Mouse (Mus musculus) frontal cortex, adult 2 months (tissue): Measurements from ENCODE around the gene Ssh3. TPM values are rescaled to one million over a fixed set of nuclear protein-coding genes. Genes with fewer than 3 reads are reported as not detected.

ENCODE experiments used
- DNase-seq, 2 experiments: peaks; one replicate each; pipeline ENCODE4 v3.0.0; 2022; ENCODE audit warnings: low spot score in 1 of 2; ENCODE audit errors: extremely low spot score in 1 of 2
- polyA plus RNA-seq: library from polyadenylated mRNA; depleted of rRNA; stranded (reverse); fragments of >200 nt; gene quantifications from 2 replicates; pipeline ENCODE4 v1.2.3, GENCODE M21; 2012; rRNA removed

The Ssh3 gene
- polyA plus RNA-seq = 98.6 and 106 TPM in 2 replicates

DNA sequence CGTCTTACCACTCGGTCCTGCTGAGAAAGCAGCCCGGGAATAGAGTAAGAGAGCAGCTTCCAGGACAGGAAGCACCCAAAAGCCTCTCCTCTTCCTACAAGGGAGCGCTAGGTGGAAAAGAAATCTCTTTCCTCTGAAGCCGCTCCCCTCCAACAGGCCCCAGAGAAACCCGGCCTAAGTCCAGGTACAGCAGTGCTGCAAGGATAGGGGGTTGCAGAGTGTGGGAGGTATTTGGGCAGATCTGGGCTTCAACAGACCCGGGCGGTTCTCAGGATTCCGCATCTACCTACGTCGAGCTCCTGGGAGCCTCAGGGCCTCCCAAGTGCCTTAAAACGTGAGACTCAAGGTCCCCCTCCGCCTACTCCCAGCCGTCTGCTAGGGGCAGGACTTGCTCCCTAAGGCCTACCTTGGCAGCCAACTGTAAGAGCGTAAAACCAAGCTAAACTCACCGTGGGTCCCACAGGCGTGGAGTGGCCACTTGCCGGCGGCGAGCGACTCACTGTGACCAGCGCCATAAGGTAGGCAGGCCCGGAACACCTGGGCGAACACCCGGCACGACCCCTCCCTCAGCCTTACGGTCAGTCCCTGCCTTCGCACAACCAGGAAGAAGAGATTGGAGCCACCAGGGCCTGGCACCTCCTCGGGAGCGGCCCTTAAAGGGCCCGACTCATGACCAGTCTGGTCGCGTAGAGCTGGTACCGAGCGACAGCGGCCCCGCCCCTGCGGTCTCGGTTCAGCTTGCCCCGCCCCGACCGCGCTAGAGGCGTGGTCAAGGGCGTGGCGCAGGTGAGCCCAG lies at the start of gene Ssh3:
Gene Ssh3, minus strand, starts transcription at position 615 of the 796 bp plus-strand sequence.
- DNase-seq = peak; percentile 54 to 76

DNA sequence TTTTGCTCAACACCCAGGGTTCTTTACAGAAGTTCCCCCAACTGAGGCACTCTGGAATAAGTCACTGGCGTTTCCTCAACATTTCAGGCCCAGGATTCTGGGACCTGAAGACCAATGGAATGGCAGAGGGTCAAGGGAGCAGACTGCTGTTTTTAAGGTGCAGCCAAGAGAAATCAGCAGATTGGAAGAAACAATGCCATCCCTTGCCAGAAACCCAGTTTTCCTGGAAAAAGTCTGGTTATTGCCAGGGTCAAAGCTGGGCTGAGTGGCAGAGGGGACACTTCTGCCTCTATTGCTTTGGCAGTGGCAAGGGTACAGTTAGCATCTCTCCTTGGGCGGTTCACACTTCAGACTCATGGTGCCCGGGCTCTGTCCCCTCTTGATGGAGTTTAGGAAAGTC lies 48.2 kb upstream of the Ssh3 start:
- no peak for DNase-seq

DNA sequence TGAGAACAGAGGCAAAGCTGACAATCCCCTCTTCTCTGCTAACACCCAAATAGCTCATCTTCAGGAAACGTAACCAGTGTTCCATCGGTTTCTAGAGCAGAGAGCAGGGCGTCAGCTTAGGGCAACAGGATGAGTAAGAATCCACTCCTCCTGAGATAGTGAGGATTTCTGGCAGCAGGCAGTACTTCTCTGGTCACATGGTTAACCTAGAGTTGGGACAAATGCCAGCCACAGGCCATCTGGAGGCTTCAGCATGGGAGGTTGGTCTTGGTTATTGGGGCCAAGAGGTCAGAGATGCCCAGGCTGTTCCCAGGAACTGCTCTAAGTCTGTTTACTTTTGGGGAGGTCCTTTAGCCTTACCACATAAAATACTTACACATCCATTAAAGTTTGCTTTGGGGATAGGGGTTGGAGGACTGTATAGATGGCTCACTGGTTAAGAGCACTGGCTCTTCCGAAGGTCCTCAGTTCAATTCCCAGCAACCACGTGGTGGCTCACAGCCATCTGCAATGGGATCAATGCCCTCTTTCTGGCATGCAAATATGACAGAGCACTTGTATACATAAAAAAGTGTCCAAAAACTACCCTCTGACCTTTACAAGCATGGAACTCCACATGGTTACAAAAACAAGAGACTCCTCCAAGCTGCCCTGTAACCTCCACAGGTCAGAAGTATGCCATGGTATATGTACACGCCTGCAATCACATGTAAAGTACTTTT lies 46.4 kb upstream of the Ssh3 start:
- no peak for DNase-seq

DNA sequence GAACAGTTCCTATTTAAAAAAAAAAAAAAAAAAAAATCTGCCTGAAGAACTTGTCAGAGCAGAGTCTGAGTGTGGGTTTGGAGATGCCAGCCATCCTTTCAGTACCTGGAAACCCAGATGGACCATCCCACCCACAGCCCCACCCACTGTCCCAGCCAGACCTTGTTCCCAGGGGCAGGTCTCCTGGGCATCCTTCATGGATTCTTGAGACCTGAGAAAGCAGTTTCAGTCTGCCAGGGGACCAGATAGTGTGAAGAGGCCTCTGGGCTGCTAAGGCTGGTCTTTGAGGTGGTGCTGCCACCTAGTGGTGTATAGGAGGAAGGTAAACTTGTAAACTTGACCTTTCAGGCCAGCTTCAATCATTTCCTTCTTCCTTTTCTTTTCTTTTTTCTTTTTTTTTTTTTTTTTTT lies 40.8 kb upstream of the Ssh3 start:
- DNase-seq = peak in 1 of 2 experiments; percentile 73

DNA sequence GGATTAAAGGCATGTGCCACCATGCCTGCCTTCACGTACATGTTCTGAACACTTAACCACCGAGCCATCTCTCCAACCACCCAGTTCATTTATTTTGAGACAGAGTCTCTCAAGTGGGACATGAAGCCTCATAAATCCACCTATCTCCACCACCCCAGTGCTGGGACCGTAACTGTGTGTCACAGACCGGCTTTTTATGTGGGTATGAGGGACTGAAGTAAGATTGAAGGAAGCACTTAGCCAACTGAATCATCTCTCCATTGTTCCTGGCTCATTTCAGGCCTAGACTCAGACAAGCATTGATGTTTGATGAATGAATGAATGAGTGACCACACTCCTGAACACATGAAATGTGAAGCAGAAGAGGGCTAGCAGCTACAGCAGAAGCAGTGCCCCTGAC lies 40.3 kb upstream of the Ssh3 start:
- no peak for DNase-seq

DNA sequence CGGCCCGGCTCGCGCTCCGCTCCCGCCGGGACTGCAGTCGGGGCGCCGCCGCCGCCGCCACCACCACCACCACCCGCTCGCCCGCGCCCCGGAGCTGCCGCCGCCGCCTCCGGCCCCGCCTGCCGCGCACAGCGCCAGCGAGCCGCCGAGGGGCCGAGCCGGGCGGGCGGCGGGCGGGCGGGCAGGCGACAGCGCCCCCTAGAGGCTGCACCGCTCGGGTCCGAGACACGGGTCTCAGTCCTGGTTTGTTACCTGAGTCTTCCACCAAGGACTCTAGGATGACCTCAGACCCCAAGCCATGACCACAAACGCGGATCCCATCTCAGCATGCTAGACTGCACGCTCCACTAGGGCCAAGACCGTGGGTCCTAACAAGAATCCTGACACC lies 37.2 kb upstream of the Ssh3 start, which contains the start of gene Grk2:
Gene Grk2, minus strand, starts transcription at position 33 of the 388 bp plus-strand sequence.
- DNase-seq = peak in 1 of 2 experiments; percentile 80

DNA sequence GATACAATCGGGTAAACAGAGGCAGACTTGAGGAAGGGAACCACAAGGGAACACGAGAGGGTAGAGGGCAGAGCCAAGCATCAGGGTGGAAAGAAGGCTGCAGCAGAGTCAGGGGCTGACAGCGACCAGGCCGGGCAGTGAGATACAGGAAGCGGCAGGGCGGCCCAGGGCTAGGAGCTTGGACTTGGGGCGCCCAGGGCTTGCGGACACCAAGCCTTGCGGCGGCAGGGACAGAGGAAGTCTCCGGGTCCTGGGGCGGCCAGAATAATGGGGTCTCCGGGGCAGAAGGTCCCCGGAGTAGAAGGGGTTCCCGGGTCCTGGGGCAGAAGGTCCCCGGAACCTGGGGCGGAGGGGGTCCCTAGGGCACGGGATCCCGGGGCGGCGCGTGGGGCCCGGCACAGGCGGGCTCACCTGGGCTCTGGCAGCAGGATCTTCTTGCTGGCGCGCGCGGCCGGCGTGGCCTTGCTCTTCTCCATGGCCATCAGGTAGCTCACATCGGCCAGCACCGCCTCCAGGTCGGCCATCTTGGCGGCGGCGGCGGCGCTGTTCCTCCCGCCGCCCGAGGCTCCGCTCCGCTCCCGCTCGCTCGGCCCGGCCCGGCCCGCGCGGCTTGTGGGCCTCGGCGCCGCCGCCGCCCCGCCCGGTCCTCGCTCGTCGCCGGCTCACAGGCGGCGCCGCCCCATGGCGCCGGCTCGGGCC lies 36.7 kb upstream of the Ssh3 start:
- DNase-seq = no peak

DNA sequence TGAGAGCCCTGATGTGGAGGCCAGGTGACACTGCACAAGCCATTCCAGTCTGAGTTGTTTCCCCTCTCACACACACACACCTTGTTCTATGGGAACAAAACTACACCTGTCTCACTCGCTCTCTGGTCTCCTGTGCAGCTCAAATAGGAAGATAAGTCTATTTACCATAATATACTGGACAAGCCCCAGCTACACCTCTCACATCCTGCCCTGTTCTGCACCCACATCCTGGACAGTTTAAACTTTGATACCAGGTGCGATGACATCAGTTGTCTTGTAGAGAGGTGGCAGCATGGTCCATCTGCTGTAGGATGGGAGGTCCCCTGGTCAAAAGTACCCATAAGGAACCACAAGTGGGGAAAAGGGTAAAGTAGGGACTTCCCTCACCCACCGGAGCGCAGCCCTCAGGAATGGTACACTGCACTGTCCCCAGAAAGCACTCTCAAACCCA lies 35.9 kb upstream of the Ssh3 start:
- no peak for DNase-seq

DNA sequence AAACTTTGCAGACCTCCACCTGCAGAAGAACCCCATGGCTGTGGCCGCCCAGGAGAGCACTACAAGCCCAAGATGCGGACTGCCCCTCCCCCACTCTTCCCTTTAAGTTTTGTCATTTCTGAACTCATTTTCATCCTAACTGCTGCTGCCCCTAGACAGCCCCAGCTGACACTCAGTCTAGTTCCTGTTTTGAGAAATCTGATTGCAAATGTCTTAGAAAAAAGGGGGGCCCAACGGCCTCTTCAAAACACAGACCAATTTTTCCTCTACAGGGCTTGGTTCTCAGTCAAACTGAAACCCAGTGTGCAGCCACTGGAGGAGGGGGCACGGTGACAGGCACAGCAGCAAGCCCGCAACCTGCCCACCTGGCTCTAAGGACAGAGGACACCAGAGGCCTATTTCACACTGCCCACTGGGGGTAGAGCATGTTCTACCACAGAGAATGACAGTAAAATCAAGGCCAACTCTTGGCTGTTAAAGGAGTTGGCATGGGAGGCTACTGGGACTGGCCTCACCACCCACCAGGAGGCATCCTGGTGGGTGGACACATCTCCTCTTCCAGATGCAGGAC lies 35.4 kb upstream of the Ssh3 start:
- DNase-seq = no peak

DNA sequence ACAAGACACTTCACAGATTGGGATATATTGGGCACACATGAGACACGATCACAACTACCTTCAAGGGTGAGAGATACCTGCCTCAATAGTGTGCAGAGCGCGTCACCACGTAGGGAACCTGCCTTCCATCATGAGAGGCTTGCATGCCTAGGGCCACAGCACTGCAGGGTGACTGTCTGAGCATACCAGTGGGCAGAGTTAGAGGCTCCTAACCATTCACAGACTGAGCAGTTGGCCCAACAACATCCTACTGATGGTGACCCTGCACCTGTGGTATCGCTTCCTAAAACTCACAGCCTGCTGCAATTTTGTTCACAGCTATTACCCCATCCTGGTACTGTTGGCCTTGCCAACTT lies 34.6 kb upstream of the Ssh3 start:
- no peak for DNase-seq

DNA sequence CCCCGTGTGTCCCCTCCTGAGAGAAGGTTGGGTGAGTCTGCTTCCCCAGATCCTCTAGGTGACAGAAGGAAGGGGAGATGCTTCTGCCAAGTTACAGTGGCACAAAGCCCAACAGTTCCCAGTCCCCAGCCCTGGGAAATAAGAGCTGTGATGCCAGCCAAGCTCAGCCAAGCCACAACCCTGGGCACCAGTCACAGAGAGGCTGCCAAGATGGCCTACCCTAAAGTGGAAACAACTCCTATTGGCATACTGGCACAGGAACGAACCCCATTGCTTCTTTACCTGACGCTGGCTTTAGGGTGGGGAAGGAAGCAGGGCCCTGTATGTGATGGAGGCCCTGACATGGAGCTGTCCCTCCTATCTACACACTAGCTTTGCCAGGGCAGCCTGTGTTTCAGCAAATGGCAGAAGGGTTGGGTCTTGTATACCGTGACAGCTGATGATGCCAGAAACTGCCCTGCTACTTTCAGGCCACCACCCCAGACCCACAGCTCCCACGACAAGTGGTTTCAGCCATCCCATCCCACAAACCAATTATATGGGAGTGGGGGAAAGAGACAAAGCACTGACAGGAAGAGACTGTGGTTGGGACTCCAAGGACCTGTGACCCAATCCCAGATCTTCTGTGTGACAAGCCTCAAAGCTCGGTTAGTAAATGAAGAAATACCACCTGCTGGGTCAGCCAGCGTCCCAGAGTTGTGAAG lies 34.1 kb upstream of the Ssh3 start:
- peak in 1 of 2 experiments; percentile 61 for DNase-seq

DNA sequence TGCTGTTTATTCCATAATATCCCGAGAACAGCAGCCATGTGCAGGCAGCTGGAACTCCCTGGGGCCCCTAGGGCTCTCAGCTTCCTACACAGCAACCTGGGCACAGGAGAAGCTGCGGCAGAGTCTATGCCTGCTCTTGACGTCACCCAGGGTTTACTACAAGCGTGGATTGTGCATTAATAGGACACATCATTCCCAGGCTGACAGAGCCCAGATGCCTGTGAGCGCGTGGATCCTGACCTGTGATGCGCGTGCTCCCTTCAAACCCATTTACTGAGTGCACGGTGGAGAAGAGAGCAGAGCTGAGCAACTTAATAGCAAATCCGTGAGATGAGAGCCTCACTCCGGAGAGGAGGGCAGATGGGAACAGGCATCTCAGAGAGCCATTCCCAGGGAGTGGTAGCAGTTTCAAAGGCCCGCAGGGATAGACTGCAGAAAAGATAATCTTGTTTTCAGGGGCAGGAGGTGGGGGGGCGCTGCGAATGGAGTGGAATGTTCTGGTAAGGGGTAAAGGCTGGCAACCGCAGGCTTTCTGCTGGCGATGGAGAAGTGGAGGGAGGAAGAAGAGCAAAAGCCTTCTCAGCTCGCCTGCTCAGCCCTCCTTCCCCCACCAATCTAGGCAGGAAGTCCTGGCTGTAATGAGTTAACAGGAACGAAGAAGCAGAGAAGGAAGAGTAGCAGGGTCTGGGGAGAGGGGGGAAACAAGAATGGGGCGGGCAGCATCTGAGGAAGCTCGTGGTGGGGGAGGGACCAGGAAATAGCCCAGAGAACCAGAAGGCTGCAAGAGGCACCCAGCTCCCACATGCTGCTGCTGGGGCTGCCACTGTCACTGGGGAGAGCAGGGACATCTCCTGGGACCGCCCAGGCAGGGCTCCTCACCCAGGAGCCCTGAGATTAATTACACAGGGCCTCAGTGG lies 33.0 kb upstream of the Ssh3 start:
- DNase-seq = peak in 1 of 2 experiments; percentile 59

DNA sequence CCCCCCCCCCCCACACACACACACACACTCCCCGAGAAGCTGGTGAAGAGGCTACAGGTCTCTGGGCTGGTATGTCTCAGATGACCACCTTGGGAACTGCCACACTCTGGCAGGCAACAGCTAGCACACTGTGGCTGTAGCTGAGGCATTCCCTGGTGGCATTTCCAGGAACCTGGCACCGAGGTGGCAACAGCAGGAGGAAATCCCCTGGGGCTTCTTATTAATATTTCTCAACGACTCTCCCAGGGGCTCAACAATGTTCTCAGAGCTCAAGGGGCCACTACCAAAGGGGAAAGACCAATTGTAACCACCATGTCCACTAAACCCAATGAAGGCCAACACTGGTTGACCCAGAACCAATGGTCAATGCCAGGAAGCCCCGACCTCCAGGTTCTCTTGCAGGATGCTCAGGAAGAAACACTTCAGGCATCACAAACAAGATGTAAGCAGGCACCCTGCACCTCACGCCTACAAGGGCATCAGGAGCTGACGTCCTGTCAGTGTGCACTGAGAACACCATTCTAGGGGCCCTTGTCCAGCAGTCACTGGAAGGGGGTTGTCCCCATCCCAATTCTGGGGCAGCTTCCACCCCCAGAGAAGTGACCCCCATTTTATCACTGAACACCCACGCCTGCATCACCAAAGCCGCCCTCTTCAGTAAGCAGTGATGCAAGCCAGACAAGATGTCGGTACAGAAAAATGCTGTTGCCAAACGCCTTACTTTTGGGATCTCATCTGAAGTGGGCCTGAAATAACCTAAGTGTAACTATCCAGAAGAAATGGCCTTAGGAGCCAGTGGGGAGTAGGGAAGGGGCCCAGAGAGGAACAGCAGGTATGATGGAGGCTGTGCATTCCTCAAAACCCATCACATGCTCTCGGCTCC lies 32.1 kb upstream of the Ssh3 start:
- no peak for DNase-seq

DNA sequence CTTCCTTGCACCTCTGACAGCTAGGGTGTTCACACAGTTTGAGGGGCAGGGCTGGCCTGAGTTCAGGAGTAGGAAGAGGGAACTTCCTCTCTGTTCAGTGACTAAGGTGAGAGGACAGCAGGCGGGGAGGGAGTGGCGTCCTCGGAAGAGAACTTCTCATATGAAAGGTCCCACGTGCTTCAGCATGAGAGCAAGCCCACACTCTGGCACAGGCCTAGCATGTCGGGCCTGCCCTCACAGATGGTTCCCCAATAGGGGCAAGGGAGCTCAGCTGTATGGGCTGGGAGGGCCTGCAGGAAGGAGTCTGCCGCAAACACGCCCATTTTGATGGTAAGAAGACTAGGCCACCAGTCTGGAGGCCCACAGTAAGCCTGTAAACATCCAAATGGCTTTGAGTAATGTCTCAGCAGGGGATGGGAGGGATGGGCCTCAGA lies 31.3 kb upstream of the Ssh3 start:
- no peak for DNase-seq

DNA sequence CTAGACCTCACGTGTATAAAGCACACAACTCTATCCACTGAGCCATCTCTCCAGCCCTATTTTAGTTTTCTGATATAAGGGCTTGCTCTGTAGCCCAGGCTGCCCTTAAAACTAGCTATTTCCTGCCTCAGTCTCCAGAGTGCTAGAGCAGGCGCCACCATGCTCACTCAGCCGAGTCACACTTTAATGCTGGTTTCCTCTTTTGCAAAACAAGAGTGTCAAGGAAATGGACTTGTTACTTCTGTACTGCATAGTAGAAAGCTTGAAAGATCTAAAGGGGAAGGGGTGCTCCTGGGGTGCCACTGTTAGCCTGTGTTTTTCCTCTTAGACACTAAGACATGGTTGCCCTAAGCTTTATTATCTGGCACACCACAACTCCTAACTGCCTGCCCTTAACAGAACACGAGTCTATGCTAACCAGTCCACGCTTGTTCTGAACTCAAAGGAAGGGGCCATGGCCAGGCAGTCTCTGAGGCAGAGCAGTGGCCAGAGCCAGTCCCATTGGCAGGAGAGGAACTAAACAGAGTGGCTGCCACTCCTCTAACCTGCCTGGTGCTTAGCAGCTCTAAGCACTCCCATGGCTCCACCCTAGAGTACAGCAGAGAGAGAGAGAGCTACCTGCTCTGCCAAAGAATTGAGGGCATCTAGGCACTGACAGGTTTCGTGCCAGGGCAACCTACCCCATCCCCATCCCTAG lies 30.7 kb upstream of the Ssh3 start:
- no peak for DNase-seq

DNA sequence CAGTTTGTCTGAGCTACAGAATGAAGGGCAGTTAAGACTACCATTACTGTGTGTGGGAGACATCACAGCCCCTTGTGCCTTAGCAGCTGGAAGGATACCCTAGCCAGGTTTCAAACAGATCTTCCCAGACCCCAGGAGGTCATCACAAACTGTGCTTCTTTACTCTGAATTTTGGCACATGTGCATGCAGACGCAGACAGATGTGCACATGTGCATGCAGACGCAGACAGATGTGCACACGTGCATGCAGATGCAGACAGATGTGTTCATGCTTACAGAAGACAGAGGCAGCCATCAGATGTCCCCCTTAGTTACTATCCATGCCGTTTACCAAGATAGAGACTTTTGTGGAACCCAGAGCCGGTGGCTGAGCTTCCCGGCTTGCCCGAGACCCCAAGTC lies 30.1 kb upstream of the Ssh3 start:
- DNase-seq = no peak

DNA sequence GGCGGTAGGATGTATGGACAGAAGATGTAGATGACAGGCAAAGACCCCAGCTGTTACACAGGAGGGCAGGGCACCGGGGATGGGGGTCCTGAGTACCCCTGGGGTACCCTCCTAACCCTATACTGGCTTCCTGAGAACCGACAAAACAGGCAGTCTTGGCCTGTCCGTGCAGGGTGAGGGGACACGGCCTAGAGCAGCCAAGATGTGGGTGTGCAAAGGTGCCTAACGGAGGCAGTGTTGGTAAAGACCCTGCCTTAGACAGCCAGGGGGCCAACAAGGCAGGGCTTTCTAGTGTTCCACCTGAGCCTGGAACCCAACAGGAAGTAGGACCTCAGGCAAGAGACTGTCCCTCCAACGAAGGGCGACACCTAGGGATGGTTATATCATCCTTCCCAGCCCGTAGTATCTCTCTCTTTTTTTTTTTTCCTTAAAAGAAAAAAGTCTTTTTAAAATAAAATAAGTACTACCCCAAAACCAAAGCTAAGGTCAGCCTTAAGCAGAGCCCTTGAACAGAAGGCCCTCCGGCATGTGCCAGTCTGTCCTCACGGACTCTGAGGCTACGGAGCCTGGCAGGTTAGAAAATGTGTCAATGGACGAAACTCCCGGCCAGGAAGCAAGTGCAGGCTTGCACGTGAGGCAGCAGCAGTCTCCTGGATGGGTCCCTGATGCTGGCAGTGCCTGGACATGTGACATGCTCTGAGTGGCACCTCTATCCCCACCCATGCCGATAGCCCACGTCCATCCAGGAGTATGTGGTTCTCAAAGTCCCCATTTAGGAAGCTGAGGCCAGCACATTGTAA lies 29.5 kb upstream of the Ssh3 start:
- no peak for DNase-seq
